Mouse (Mus musculus) heart, embryonic 10.5 days (tissue): Measurements from ENCODE around the gene Cldnd2. TPM values are rescaled to one million over a fixed set of nuclear protein-coding genes. Genes with fewer than 3 reads are reported as not detected.
"Not testable (repeated sequence)": the region's sequence is repeated elsewhere in the genome, so short reads cannot be mapped to it uniquely, and the experiment has no call there.

ENCODE experiments used
- DNase-seq: peaks from one replicate; pipeline ENCODE4 v3.0.0-alpha.2; 2017; ENCODE audit warnings: low spot score
- H3K27ac ChIP-seq: fragments of 300-500 bp; sonication (generic); 2 replicates; pipeline ENCODE4 v1.5.1; 2016; ENCODE audit warnings: mild to moderate bottlenecking
- H3K27me3 ChIP-seq: fragments of 300-500 bp; sonication (generic); 2 replicates; pipeline ENCODE4 v1.6.1; 2016; ENCODE audit warnings: mild to moderate bottlenecking; ENCODE audit not compliant: poor library complexity, insufficient read depth, severe bottlenecking
- H3K36me3 ChIP-seq: fragments of 300-500 bp; sonication (generic); 2 replicates; pipeline ENCODE4 v1.6.1; 2016; ENCODE audit warnings: mild to moderate bottlenecking, moderate library complexity
- H3K4me1 ChIP-seq: fragments of 300-500 bp; sonication (generic); 2 replicates; pipeline ENCODE4 v1.6.1; 2016; ENCODE audit warnings: mild to moderate bottlenecking
- H3K4me3 ChIP-seq: fragments of 300-500 bp; sonication (generic); 2 replicates; pipeline ENCODE4 v1.5.1; 2016; ENCODE audit warnings: mild to moderate bottlenecking, moderate library complexity
- H3K9me3 ChIP-seq: fragments of 300-500 bp; sonication (generic); 2 replicates; pipeline ENCODE4 v1.6.1; 2016; ENCODE audit warnings: mild to moderate bottlenecking, moderate library complexity
- WGBS: fragments of 180-500 bp; shearing (Covaris S2); methylation state at CpG from one replicate; pipeline ENCODE4 v1.1.7; 2016; 5-methylcytosine and 5-hydroxymethylcytosine counted together
- polyA plus RNA-seq: library from polyadenylated mRNA; unstranded; fragments of >200 nt; fragmentation: Nextera tagmentation; extraction: Ambion mirVana; gene quantifications from 2 replicates; pipeline ENCODE4 v1.2.1, GENCODE M21; 2016

Gene Cldnd2
- polyA plus RNA-seq, result not detected in 2 replicates

- no peaks in the 10 kb centered on the region for H3K36me3 ChIP-seq
- no peak for DNase-seq
- H3K4me1 ChIP-seq, result peaks cover 19% of the 10 kb centered on the region
- no peak within 1 kb of the TSS for H3K27ac ChIP-seq
- H3K27me3 ChIP-seq, result 0 out of 2 replicates have a peak, but pooled peaks cover 3% of the 10 kb centered on the region
- WGBS, result 81% methylated on average over 6 of the region's 6 CpGs
- no peak within 1 kb of the TSS for H3K4me3 ChIP-seq
- H3K9me3 ChIP-seq, result no peaks in the 10 kb centered on the region
Measured at GRCm38 (mm10) chr7:43440482-43440881, at the start of gene Cldnd2. Gene Cldnd2, plus strand, starts transcription at chr7:43440782.

- Histone ChIP-seq H3K4me3 (no peak overlapping the region), H3K27me3 (no peaks in the 10 kb centered on the region), H3K27ac (no peak overlapping the region), H3K9me3 (no peaks in the 10 kb centered on the region), H3K4me1 (no peaks in the 10 kb centered on the region), H3K36me3 (no peaks in the 10 kb centered on the region)
- WGBS, result 75% methylated on average over 8 of the region's 8 CpGs
- peak; percentile 13 for DNase-seq
Measured at GRCm38 (mm10) chr7:43392349-43393121, 48.0 kb upstream of the Cldnd2 start.

- DNase-seq, result no peak
- 82% methylated on average over 2 of the region's 2 CpGs for WGBS
- Histone ChIP-seq H3K36me3 (no peaks in the 10 kb centered on the region), H3K4me3 (no peak overlapping the region), H3K27ac (no peak overlapping the region), H3K4me1 (no peaks in the 10 kb centered on the region), H3K27me3 (no peaks in the 10 kb centered on the region), H3K9me3 (no peaks in the 10 kb centered on the region)
Measured at GRCm38 (mm10) chr7:43399501-43399900, 41.1 kb upstream of the Cldnd2 start.

GRCm38 (mm10) chr7:43402718-43403117, 37.9 kb upstream of the Cldnd2 start:
- WGBS, result 43% methylated on average over 2 of the region's 2 CpGs
- no peak for DNase-seq
- Histone ChIP-seq H3K27me3 (no peaks in the 10 kb centered on the region), H3K36me3 (no peaks in the 10 kb centered on the region), H3K4me1 (no peaks in the 10 kb centered on the region), H3K27ac (no peak overlapping the region), H3K9me3 (no peaks in the 10 kb centered on the region), H3K4me3 (no peak overlapping the region)

- DNase-seq, result no peak
- no peaks in the 10 kb centered on the region for H3K36me3 ChIP-seq
- H3K4me1 ChIP-seq, result 0 out of 2 replicates have a peak, but pooled peaks cover 5% of the 10 kb centered on the region
- H3K4me3 ChIP-seq, result no peak overlapping the region
- WGBS, result 73% methylated on average over 3 of the region's 3 CpGs
- no peak overlapping the region for H3K27ac ChIP-seq
- H3K9me3 ChIP-seq, result no peaks in the 10 kb centered on the region
- no peaks in the 10 kb centered on the region for H3K27me3 ChIP-seq
Measured at GRCm38 (mm10) chr7:43407573-43407972, 33.0 kb upstream of the Cldnd2 start.

- Histone ChIP-seq H3K36me3 (no peaks in the 10 kb centered on the region), H3K4me3 (no peak within 1 kb of the TSS), H3K27ac (no peak within 1 kb of the TSS), H3K27me3 (no peaks in the 10 kb centered on the region), H3K9me3 (no peaks in the 10 kb centered on the region), H3K4me1 (0 out of 2 replicates have a peak, but pooled peaks cover 5% of the 10 kb centered on the region)
- DNase-seq, result no peak
- WGBS, result 82% methylated on average over 4 of the region's 4 CpGs
Measured at GRCm38 (mm10) chr7:43408131-43408553, 32.4 kb upstream of the Cldnd2 start, which contains the start of gene Siglecg. Gene Siglecg, plus strand, starts transcription at chr7:43408204.

- WGBS, result 59% methylated on average over 3 of the region's 3 CpGs
- Histone ChIP-seq H3K4me3 (no peak overlapping the region), H3K27me3 (no peaks in the 10 kb centered on the region), H3K4me1 (0 out of 2 replicates have a peak, but pooled peaks cover 5% of the 10 kb centered on the region), H3K36me3 (no peaks in the 10 kb centered on the region), H3K27ac (no peak overlapping the region), H3K9me3 (no peaks in the 10 kb centered on the region)
- DNase-seq, result no peak
Measured at GRCm38 (mm10) chr7:43409084-43409483, 31.5 kb upstream of the Cldnd2 start.

- DNase-seq, H3K36me3 ChIP-seq, H3K4me3 ChIP-seq, H3K4me1 ChIP-seq, H3K9me3 ChIP-seq, H3K27me3 ChIP-seq, H3K27ac ChIP-seq: not testable (repeated sequence)
- 36% methylated on average over 4 of the region's 4 CpGs for WGBS
Measured at GRCm38 (mm10) chr7:43411724-43412123, 28.9 kb upstream of the Cldnd2 start.

- Histone ChIP-seq H3K4me3 (no peak overlapping the region), H3K9me3 (no peaks in the 10 kb centered on the region), H3K36me3 (no peaks in the 10 kb centered on the region), H3K4me1 (no peaks in the 10 kb centered on the region), H3K27me3 (no peaks in the 10 kb centered on the region), H3K27ac (no peak overlapping the region)
- no peak for DNase-seq
- WGBS, result 83% methylated on average over 10 of the region's 10 CpGs
Measured at GRCm38 (mm10) chr7:43417298-43417697, 23.3 kb upstream of the Cldnd2 start.

GRCm38 (mm10) chr7:43422995-43423617, 17.5 kb upstream of the Cldnd2 start:
- no peak overlapping the region for H3K27ac ChIP-seq
- H3K9me3 ChIP-seq, result no peaks in the 10 kb centered on the region
- no peaks in the 10 kb centered on the region for H3K27me3 ChIP-seq
- 14% methylated on average over 11 of the region's 11 CpGs for WGBS
- H3K4me3 ChIP-seq, result peak overlapping the region; percentile 27
- peaks cover 4% of the 10 kb centered on the region; the same call in 1 of the 2 replicates for H3K4me1 ChIP-seq
- peak; percentile 91 for DNase-seq
- no peaks in the 10 kb centered on the region for H3K36me3 ChIP-seq

GRCm38 (mm10) chr7:43423991-43424625, 16.5 kb upstream of the Cldnd2 start:
- Histone ChIP-seq H3K4me1 (peaks cover 4% of the 10 kb centered on the region; the same call in 1 of the 2 replicates), H3K36me3 (no peaks in the 10 kb centered on the region), H3K9me3 (no peaks in the 10 kb centered on the region), H3K27ac (no peak overlapping the region), H3K4me3 (no peak overlapping the region), H3K27me3 (no peaks in the 10 kb centered on the region)
- DNase-seq, result no peak
- 64% methylated on average over 3 of the region's 3 CpGs for WGBS

- WGBS, result 76% methylated on average over 8 of the region's 8 CpGs
- no peak within 1 kb of the TSS for H3K27ac ChIP-seq
- no peaks in the 10 kb centered on the region for H3K9me3 ChIP-seq
- H3K4me1 ChIP-seq, result peaks cover 7% of the 10 kb centered on the region; the same call in 1 of the 2 replicates
- no peaks in the 10 kb centered on the region for H3K27me3 ChIP-seq
- no peaks in the 10 kb centered on the region for H3K36me3 ChIP-seq
- no peak for DNase-seq
- H3K4me3 ChIP-seq, result no peak within 1 kb of the TSS
Measured at GRCm38 (mm10) chr7:43427406-43427805, 13.2 kb upstream of the Cldnd2 start, which contains the start of gene Lim2. Gene Lim2, plus strand, starts transcription at chr7:43427670.

- H3K4me1 ChIP-seq, result peaks cover 3% of the 10 kb centered on the region; the same call in 1 of the 2 replicates
- no peak overlapping the region for H3K27ac ChIP-seq
- no peak for DNase-seq
- H3K4me3 ChIP-seq, result no peak overlapping the region
- H3K9me3 ChIP-seq, result no peaks in the 10 kb centered on the region
- H3K36me3 ChIP-seq, result no peaks in the 10 kb centered on the region
- WGBS, result 39% methylated on average over 4 of the region's 4 CpGs
- H3K27me3 ChIP-seq, result no peaks in the 10 kb centered on the region
Measured at GRCm38 (mm10) chr7:43429500-43429899, 11.1 kb upstream of the Cldnd2 start.
